Mouse (Mus musculus) thymus, adult 18-20 months (tissue): ENCODE data around the gene Nr2e3.
"Not testable (repeated sequence)": the region's sequence is repeated elsewhere in the genome, so short reads cannot be mapped to it uniquely, and the experiment has no call there.

Experiments
- DNase-seq, 2 experiments: peaks; one replicate each; pipeline ENCODE4 v3.0.0; 2022; ENCODE audit warnings: mixed read lengths in 2 of 2

Nr2e3 gene

DNA sequence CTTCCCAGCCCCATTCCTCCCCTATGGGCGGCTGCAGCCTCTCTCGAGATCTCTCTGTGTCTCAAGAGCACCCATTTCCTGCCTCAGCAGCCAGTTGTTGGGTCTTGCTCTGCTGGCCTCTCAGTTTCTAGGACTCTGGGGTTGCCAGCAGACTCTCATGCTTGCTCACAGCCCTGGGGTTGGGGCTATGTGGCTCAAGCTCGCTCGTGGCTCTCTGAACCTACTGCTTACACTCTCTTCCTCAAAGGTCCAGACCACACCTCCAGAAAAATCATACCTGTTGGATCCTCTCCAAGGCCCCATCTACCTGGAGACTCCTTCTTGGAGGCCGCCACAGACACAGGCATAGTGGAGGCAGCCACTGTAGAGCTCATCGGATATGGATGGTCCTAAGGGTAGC is 10.9 kb downstream of the Nr2e3 start:
- DNase-seq: no peak

DNA sequence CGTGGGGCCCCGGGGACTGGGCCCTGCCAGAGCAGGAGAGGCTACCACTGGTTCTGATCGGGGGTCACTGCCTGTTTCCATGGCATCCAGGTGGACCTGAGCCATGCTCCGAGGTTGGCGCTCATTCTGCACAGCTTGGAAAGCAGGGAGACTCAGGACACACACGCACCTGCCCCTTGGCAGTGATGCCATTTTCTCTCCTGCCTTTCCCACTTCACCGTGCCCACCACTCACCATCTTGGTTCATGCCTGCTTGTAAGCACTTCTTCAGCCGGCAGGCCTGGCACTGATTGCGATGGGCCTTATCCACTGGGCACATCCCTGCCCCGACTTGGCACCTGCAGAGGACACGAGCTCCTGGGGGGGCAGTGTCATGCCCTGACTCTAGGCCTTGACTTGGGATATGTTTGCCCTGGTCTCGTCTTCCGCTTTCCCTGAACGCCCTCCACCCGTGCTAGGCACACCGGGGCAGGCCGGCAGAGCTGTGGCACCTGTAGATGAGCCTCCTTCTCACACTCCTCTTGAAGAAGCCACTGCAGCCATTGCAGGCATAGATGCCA is 11.7 kb downstream of the Nr2e3 start:
- no peak for DNase-seq

DNA sequence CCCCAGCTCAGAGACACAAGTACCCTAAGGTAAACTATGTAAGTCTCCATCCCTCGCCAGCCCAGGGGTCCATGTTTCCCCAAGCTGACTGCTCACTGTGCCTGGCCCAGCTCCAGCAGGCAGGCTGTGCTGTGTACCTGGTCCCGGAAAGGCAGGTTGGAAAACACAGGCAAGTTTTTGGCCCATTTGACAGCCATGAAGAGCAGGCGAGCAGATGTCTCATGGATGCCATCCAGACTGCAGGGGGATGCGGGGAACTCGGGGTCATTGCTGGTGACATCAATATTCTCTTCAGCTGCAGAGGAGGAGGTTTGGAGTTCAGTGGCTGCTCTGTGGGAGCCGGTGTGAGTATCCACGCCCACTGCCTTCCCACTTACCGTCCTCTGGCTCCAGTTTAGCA is 12.2 kb downstream of the Nr2e3 start:
- no peak for DNase-seq

DNA sequence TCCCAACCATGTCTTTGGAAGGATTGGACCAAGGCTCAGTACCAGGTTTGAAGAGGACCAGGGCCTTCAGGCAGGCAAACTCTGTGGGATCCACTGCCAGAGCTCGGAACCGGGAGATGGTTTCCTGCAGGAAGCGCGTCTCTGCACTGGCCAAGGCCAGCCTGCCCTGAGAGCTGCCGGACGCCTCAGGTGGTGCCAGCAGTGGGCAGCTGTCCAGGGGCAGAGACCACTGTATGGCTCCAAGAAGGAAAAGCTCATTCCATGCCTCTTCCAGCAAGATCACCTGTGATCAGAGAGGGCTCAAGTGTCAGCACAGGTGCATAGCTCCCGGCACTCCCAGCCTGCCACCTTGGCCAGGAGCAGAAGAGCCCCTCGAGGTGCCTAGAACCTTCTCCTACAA is 13.2 kb downstream of the Nr2e3 start:
- DNase-seq: no peak

DNA sequence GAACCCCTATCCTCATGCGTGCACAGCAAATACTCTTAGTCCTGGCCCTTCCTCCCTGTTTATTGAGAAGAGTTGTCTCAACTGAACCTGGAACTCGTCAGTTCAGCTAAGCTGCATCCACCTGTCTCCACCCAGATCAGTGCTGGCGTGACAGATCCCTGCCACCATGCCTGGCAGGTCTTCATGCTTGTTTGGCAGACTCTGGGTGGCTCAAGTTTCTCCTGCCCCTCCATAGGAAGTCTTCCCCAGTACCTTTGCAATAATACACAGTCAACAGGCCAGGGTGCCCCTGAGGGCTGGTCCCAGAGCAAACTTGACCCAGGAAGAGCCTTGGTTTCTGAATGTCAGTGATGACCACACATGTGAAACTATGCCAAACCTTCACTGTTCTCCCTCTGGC is 15.2 kb downstream of the Nr2e3 start:
- DNase-seq: no peak

DNA sequence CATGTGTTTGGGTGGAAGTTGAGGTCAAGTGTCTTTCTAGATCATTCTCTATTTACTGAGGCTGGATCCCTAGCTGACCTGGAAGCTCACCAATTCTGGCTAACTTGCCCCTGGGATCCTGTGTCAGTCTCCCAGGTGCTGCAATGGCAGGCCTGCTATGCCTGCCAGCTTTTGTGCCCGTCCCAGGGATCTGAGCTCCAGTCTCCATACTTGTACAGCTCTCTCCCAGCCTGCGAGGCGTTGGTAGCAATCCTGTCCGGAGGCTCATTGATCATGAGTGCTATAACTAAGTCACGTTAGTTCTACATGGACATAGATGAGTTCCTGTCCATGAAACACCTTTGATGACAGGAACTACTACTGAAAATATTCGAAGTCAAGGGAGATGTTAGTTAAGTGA is 16.6 kb downstream of the Nr2e3 start:
- DNase-seq: no peak

DNA sequence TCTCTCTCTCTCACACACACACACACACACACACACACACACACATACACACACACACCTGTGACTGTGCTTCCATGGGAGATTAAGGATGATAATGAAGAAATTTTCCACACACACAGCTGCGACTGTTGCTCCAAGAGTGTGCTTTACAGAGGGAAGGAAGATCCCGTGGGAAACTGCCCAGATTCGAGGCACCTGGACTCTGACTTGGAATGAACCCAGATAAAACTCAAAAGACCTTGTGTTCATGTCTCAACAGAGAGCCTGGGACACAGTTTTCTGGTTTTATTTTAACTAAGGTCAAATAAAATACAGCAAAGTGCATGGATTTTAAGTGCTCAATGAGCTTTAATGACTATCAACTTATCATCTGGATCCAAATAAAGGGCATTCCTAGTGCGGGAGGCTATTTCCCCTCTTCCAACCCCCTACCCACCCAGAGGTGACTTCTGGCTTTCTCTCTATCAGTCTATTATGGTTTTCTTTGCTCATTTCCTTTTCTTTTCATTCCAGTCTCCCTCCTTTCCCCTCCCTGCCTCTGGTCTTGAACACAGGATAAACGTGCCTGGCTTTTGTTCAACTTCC is 17.9 kb downstream of the Nr2e3 start:
- DNase-seq: no peak

DNA sequence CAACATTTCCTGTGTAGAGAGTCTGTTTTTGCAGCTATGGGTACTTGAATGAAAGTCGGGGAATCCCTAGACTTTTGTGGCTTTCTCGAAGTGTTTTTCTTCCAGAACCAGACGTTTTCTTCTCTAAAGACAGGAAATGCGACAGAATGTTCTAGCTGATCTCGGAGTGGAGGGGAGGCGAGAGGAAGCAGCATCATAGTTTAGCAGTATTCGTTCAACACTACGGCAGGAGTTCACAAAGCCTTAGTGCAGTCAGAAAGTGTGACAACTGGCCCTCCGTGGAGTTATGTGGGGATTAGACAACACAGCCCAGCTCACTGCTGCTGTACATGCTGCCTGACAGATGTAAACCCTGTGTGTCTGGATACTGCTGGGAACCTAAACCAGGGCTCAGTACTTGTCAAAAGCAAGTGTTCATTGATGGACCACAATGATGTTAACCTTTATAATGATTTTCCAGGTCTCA is 18.5 kb downstream of the Nr2e3 start:
- DNase-seq: peak in 1 of 2 experiments; percentile 31

DNA sequence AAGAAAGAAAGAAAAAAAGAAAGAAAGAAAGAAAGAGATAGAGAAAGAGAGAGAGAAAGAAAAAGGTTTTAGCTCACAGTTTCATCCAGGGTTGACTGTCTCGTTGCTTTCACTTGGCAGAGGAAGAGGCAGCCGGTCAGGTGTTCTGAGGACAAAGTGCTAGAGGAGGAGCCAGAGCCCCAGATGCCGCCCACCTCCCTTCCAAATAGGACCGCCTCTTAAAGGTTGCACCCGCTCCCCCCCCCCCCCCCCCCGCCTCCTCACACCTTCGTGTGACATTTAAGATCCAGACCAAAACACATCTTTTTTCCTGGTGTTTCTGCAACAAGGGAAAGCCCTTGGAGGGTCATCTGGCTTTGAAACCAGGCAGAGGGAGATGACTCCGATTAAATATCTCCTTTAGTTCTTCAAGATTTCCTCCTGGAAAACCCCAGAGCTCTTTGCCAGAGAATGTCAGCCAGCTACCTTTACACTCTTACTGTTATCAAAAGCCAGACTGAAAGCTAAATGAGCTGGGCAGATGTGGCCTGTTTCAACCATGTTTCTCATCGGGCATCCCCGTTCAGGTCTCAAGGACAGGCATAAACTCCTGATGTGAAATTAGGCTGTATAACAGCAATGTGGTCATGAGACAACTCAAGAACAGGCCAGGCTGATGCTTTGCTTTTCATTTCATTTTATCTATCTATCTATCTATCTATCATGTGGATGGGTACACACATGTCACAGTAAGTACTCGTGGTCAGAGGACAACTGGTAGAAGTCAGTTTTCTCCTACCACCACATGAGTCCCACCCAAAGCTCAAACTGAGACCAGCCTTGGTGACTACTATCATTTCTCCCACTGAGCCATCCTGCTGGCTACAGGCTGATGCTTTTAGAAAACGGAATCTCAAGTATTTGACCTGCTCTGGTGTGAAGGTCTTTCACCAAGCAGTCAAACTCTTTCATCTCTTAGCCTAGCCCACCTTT is 19.3 kb downstream of the Nr2e3 start:
- no peak for DNase-seq

DNA sequence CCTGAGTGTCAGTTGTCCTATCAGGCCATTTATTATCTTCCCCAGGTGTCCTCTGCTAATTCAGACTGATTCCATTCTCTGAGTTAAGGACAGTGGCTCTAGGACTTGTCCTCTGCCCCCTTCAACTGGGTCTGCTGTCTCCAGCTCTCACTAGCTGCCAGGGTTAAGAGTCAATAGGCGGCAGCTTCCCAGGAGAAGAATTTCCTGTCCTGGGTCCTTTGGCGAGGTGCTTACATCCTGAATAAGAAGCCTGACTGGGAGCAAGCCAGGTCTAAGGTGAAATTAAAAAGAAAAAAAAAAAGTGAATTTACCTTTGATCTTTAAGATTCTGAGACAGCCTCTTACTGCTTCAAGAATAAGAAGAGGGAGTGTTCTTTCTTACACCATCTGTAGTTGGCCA is 20.8 kb downstream of the Nr2e3 start:
- no peak for DNase-seq

DNA sequence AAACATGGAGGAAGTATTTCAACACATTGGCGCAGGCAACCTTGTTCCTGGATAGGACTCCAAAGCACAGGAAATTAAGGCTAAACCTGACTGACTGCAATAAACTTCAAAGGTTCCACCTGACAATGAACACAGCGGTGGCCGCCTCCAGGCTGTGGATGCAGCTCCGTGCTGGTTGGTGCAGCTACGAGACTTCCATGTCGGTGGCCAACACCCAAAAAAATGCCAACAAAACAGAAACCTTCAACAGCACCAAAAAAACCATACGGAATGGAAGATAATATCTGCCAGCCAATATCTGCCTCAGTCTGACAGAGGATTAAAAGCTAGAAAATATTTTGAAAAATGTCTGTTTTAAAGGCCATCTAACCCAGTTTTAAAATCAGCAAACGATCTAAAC is 21.9 kb downstream of the Nr2e3 start:
- no peak for DNase-seq

DNA sequence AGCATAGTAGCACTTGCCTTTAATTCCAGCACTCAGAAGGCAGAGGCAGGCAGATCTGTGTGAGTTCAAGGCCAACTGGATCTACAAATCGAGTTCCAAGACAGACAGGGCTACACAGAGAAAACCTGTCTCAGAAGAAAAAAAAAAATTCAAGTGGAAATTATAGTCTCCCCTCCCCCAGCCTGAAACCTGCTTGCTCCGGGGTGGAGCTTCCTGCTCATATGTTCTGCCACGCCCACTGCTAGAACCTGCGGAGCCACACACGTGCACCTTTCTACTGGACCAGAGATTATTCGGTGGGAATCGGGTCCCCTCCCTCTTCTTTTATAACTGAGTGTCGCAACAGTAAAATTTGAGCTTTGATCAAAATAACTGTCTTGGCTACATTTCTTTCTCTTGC is 24.6 kb downstream of the Nr2e3 start:
- not testable (repeated sequence) for DNase-seq

DNA sequence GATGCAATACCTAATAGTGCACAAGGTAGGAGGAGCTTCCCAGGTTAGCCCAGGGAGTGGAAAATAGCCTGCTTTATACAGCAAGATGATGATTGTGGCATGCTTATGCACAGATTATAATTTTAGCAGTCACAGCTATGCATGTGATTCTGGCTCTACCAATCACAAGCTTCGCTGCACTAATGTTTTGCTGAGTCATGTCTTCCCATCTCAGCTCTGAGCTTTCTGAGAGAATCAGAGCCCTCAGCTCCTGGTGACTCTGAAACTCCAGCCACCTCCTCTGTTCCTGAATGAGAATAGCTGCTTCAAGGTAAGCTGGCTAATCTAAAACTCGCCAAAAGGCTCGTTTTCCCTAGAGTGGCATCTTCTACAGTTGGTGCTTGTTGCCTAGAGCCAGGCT is 30.2 kb downstream of the Nr2e3 start:
- no peak for DNase-seq

DNA sequence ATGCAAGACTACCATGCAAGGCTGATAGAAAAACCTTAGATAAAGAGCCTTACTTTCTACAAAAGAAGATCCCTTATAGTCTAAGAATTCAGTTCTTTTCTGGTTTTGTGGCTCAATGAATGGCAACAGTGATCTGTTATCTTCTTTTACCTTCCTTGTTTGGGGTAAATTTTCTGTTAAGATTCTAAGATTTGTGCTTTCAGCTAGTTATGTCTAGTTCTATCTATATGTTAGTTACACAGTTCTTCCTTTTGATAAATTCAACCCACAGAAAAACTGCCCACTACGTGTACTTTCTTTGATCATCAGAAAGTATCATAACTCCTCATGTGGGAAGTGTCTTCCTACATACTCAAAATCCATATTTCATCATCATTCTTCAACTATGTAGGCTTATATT is 45.7 kb downstream of the Nr2e3 start:
- DNase-seq: no peak

DNA sequence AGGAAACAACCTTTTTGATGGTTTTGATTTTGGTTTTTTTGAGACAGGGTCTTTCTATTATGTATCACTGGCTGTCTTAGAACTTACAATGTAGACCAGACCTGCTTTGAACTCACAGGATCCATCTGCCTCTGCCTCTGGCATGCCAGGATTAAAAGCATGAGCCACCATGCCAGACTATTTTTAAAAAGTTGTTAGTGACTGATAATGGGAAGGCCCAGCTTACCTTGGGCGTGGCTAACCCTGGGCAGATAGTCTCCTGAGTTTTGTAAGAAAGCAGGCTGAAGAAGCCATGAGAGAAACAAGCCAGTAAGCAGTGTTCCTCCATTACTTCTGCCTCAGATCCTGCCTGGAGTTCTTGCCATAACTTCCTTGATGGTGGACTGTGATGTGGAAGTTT is 57.1 kb downstream of the Nr2e3 start:
- DNase-seq: no peak
